Mouse (Mus musculus) embryonic facial prominence, embryonic 12.5 days (tissue): ENCODE data around the gene Snx8. TPM values are rescaled to one million over a fixed set of nuclear protein-coding genes. Genes with fewer than 3 reads are reported as not detected.

ENCODE experiments used
- ATAC-seq: fragments of 200-750 bp; cut with Nextera tagmentation; 2 replicates; pipeline ENCODE4 v1.8.0; 2017; ENCODE audit not compliant: insufficient number of reproducible peaks, insufficient read depth, low FRiP score, low TSS enrichment
- H3K27ac ChIP-seq: fragments of 300-500 bp; sonication (generic); 2 replicates; pipeline ENCODE4 v1.5.1; 2016; ENCODE audit warnings: mild to moderate bottlenecking
- H3K27me3 ChIP-seq: fragments of 300-500 bp; sonication (generic); 2 replicates; pipeline ENCODE4 v1.6.1; 2016; ENCODE audit warnings: mild to moderate bottlenecking, moderate library complexity
- H3K36me3 ChIP-seq: fragments of 300-500 bp; sonication (generic); 2 replicates; pipeline ENCODE4 v1.6.1; 2016; ENCODE audit warnings: mild to moderate bottlenecking
- H3K4me1 ChIP-seq: fragments of 300-500 bp; sonication (generic); 2 replicates; pipeline ENCODE4 v1.6.1; 2016
- H3K4me2 ChIP-seq: fragments of 300-500 bp; sonication (generic); replicated peaks from 2 replicates; pipeline ENCODE4 v1.6.1; 2016; ENCODE audit warnings: mild to moderate bottlenecking, moderate library complexity
- H3K4me3 ChIP-seq: fragments of 300-500 bp; sonication (generic); 2 replicates; pipeline ENCODE4 v1.5.1; 2016; ENCODE audit warnings: mild to moderate bottlenecking
- H3K9ac ChIP-seq: fragments of 300-500 bp; sonication (generic); 2 replicates; pipeline ENCODE4 v1.6.1; 2016; ENCODE audit warnings: mild to moderate bottlenecking, moderate library complexity
- H3K9me3 ChIP-seq: fragments of 300-500 bp; sonication (generic); 2 replicates; pipeline ENCODE4 v1.6.1; 2016; ENCODE audit warnings: mild to moderate bottlenecking, moderate library complexity
- WGBS: fragments of 180-500 bp; shearing (Covaris S2); methylation state at CpG from one replicate; pipeline ENCODE4 v1.1.7; 2016; 5-methylcytosine and 5-hydroxymethylcytosine counted together
- polyA plus RNA-seq: library from polyadenylated mRNA; unstranded; fragments of >200 nt; fragmentation: Nextera tagmentation; extraction: Ambion mirVana; gene quantifications from 2 replicates; pipeline ENCODE4 v1.2.1, GENCODE M21; 2016

Snx8 gene
- 21.4 and 21.5 TPM in 2 replicates for polyA plus RNA-seq

GRCm38 (mm10) chr5:140388588-140389576 is at the start of gene Snx8:
Gene Snx8, minus strand, starts transcription at chr5:140389262.
- Histone ChIP-seq H3K36me3 (no peaks in the 10 kb centered on the region), H3K4me2 (peak within 1 kb of the TSS; percentile 95), H3K27me3 (no peaks in the 10 kb centered on the region), H3K9ac (peak within 1 kb of the TSS; percentile 73), H3K9me3 (no peaks in the 10 kb centered on the region), H3K4me1 (peaks cover 25% of the 10 kb centered on the region), H3K27ac (peak within 1 kb of the TSS; percentile 26; the same call in 1 of the 2 replicates), H3K4me3 (peak within 1 kb of the TSS; percentile 83)
- WGBS: 1% methylated on average over 63 of the region's 63 CpGs
- ATAC-seq: peak; percentile 82

- Histone ChIP-seq H3K27me3 (no peaks in the 10 kb centered on the region), H3K4me3 (no peak overlapping the region), H3K9me3 (no peaks in the 10 kb centered on the region), H3K4me2 (no peak overlapping the region), H3K4me1 (peaks cover 13% of the 10 kb centered on the region), H3K36me3 (peaks cover 63% of the 10 kb centered on the region), H3K27ac (no peak overlapping the region), H3K9ac (no peak overlapping the region)
- no peak for ATAC-seq
- 95% methylated on average over 17 of the region's 17 CpGs for WGBS
Measured at GRCm38 (mm10) chr5:140425016-140425783, 36.1 kb upstream of the Snx8 start.

- peaks cover 17% of the 10 kb centered on the region for H3K36me3 ChIP-seq
- H3K4me1 ChIP-seq: peaks cover 13% of the 10 kb centered on the region
- H3K9me3 ChIP-seq: no peaks in the 10 kb centered on the region
- H3K27me3 ChIP-seq: no peaks in the 10 kb centered on the region
- peak overlapping the region; percentile 70 for H3K4me2 ChIP-seq
- WGBS: 63% methylated on average over 4 of the region's 4 CpGs
- ATAC-seq: no peak
- H3K27ac ChIP-seq: no peak overlapping the region
- peak overlapping the region; percentile 93 for H3K4me3 ChIP-seq
- peak overlapping the region; percentile 93 for H3K9ac ChIP-seq
Measured at GRCm38 (mm10) chr5:140420616-140421015, 31.6 kb upstream of the Snx8 start.

GRCm38 (mm10) chr5:140419442-140420080 is 30.5 kb upstream of the Snx8 start:
- ATAC-seq: no peak
- Histone ChIP-seq H3K27me3 (no peaks in the 10 kb centered on the region), H3K4me2 (peak overlapping the region; percentile 70), H3K9ac (peak overlapping the region; percentile 93), H3K36me3 (peaks cover 9% of the 10 kb centered on the region), H3K9me3 (no peaks in the 10 kb centered on the region), H3K27ac (peak overlapping the region; percentile 78), H3K4me1 (peaks cover 13% of the 10 kb centered on the region), H3K4me3 (peak overlapping the region; percentile 93)
- WGBS: under 1% methylated on average over 62 of the region's 62 CpGs

- no peaks in the 10 kb centered on the region for H3K27me3 ChIP-seq
- peak within 1 kb of the TSS; percentile 98 for H3K27ac ChIP-seq
- under 1% methylated on average over 65 of the region's 65 CpGs for WGBS
- peaks cover 13% of the 10 kb centered on the region for H3K4me1 ChIP-seq
- peak within 1 kb of the TSS; percentile 93 for H3K9ac ChIP-seq
- H3K4me2 ChIP-seq: peak within 1 kb of the TSS; percentile 70
- H3K9me3 ChIP-seq: no peaks in the 10 kb centered on the region
- ATAC-seq: peak; percentile 88
- H3K36me3 ChIP-seq: peaks cover 9% of the 10 kb centered on the region
- peak within 1 kb of the TSS; percentile 93 for H3K4me3 ChIP-seq
Measured at GRCm38 (mm10) chr5:140418489-140419441, 29.7 kb upstream of the Snx8 start, which contains the start of gene Eif3b. Gene Eif3b, plus strand, starts transcription at chr5:140419328.

- Histone ChIP-seq H3K27ac (peak overlapping the region; percentile 98), H3K27me3 (no peaks in the 10 kb centered on the region), H3K9ac (peak overlapping the region; percentile 75), H3K9me3 (no peaks in the 10 kb centered on the region), H3K4me3 (peak overlapping the region; percentile 66), H3K36me3 (peaks cover 3% of the 10 kb centered on the region), H3K4me2 (peak overlapping the region; percentile 57), H3K4me1 (peaks cover 13% of the 10 kb centered on the region)
- no peak for ATAC-seq
- 1% methylated on average over 12 of the region's 12 CpGs for WGBS
Measured at GRCm38 (mm10) chr5:140418106-140418488, 29.0 kb upstream of the Snx8 start.

GRCm38 (mm10) chr5:140414647-140415046 is 25.6 kb upstream of the Snx8 start:
- Histone ChIP-seq H3K4me1 (no peaks in the 10 kb centered on the region), H3K9me3 (no peaks in the 10 kb centered on the region), H3K27ac (no peak overlapping the region), H3K4me2 (no peak overlapping the region), H3K4me3 (no peak overlapping the region), H3K27me3 (no peaks in the 10 kb centered on the region), H3K36me3 (no peaks in the 10 kb centered on the region), H3K9ac (no peak overlapping the region)
- 63% methylated on average over 4 of the region's 4 CpGs for WGBS
- ATAC-seq: no peak

- Histone ChIP-seq H3K4me3 (no peak overlapping the region), H3K27ac (no peak overlapping the region), H3K4me1 (no peaks in the 10 kb centered on the region), H3K9ac (no peak overlapping the region), H3K27me3 (no peaks in the 10 kb centered on the region), H3K36me3 (no peaks in the 10 kb centered on the region), H3K9me3 (no peaks in the 10 kb centered on the region), H3K4me2 (no peak overlapping the region)
- 35% methylated on average over 8 of the region's 8 CpGs for WGBS
- no peak for ATAC-seq
Measured at GRCm38 (mm10) chr5:140411339-140411738, 22.3 kb upstream of the Snx8 start.

GRCm38 (mm10) chr5:140408801-140409200 is 19.7 kb upstream of the Snx8 start:
- Histone ChIP-seq H3K4me1 (no peaks in the 10 kb centered on the region), H3K27me3 (no peaks in the 10 kb centered on the region), H3K36me3 (no peaks in the 10 kb centered on the region), H3K4me2 (no peak overlapping the region), H3K27ac (no peak overlapping the region), H3K4me3 (no peak overlapping the region), H3K9ac (no peak overlapping the region), H3K9me3 (no peaks in the 10 kb centered on the region; the same call in 1 of the 2 replicates)
- ATAC-seq: no peak

GRCm38 (mm10) chr5:140406666-140407065 is 17.6 kb upstream of the Snx8 start:
- Histone ChIP-seq H3K9me3 (no peaks in the 10 kb centered on the region; the same call in 1 of the 2 replicates), H3K4me1 (no peaks in the 10 kb centered on the region), H3K27me3 (no peaks in the 10 kb centered on the region), H3K4me3 (no peak overlapping the region), H3K4me2 (no peak overlapping the region), H3K36me3 (no peaks in the 10 kb centered on the region), H3K9ac (no peak overlapping the region), H3K27ac (no peak overlapping the region)
- ATAC-seq: no peak
- WGBS: 55% methylated on average over 6 of the region's 6 CpGs
